Mouse (Mus musculus) layer of hippocampus, adult 18-20 months (tissue): ENCODE measurements around the gene Snrnp70. TPM values are rescaled to one million over a fixed set of nuclear protein-coding genes. Genes with fewer than 3 reads are reported as not detected.

Source experiments
- DNase-seq, 2 experiments: peaks; one replicate each; pipeline ENCODE4 v3.0.0; 2022; ENCODE audit warnings: low spot score in 2 of 2
- long read RNA-seq: library from polyadenylated mRNA; stranded (forward); transcript quantifications from one replicate; pipeline ENCODE4 v2.0.0, GENCODE M21; 2021
- total RNA-seq, 2 experiments: library from RNA; stranded (reverse); gene quantifications; 2 replicates each; pipeline ENCODE4 v1.2.3; 2021

Gene Snrnp70
- total RNA-seq: 100 to 1,000 TPM; 364 to 405 TPM
- long read RNA-seq, full-length matches to known transcripts: 24 of 60 reads
- long read RNA-seq, partial matches to known transcripts: 13 of 60 reads
- long read RNA-seq, other reads (novel, unspliced or antisense): 23 of 60 reads

GRCm38 (mm10) chr7:45395578-45396336 lies at the start of gene Snrnp70:
TSS of gene Snrnp70 (minus strand) at chr7:45395742.
- peak; percentile 100 for DNase-seq

GRCm38 (mm10) chr7:45443526-45444420 lies 48.2 kb upstream of the Snrnp70 start:
- no peak for DNase-seq

DNA sequence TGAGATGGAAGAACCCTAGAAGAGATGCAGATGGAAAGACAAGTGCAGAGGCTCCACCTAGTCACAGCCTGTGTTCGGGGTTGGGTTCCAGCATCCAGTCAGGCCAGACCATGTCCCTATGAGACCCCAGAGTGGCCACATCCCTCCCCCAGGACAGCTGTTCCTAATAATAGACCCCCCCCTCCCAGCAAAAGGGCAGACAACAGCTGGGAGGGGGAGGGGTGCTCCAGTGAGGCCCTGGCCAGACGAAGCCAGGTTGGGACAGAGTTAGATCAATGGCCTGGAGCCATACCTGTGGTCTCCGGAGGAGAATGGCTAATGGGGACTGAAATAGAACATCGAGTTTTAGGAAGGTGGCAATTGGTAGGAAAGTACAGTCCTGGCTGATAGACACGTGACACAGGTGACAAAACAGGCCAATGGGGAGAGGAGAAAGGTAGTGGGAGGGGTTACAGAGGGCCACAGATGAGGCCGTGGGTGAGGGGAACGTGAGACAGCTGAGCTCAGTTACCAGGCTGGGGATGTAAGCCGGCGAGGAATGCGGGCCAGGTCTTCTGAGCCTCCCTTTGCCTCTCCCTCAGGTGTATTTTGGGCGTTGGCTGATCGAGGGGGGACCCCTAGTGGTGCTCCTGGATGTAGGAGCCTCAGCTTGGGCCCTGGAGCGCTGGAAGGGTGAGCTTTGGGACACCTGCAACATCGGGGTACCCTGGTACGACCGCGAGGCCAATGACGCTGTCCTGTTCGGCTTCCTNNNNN lies 42.2 kb upstream of the Snrnp70 start, which contains the start of gene Ruvbl2:
Gene Ruvbl2 (minus strand): TSS at position 576 of the 756 bp plus-strand sequence.
- DNase-seq: no peak

DNA sequence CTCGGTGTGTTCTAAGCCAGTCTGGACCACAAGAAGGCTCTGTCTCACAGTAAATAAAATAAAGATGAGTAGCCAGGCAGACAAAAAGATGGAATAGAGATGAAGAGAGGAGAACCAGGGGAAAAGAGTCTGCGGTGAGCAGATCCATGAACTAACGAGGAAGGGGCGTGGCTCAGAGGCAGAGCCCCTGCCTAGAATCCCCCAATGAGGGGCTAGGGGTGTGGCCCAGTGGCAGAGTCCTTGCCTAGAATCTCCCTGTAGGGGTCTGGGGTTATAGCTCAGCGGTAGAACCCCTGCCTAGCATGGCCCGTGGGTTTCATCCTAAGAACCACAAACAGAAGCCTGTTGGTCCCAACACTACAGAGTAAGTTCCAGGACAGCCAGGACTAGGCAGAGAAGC lies 41.5 kb upstream of the Snrnp70 start:
- DNase-seq: no peak

GRCm38 (mm10) chr7:45436444-45436843 lies 40.9 kb upstream of the Snrnp70 start:
- no peak for DNase-seq

DNA sequence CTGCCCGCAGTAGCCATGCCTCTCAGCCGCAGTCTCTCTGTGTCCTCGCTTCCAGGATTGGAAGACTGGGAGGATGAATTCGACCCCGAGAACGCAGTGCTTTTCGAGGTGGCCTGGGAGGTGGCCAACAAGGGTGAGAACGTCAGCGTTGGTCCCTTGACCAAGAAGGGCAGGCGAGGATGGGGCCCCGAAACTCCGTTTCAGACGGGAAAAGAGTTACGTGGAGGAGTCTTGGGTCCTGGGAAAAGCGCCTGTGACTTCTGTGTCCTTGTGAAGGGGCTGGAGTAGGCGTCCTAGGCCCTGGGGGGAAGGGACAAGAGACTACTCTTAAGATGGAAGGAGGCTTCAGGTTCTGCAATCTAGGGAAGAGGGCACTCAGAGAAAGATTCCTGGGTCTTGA lies 39.5 kb upstream of the Snrnp70 start:
- DNase-seq: no peak

- DNase-seq: peak; percentile 100
Observed at GRCm38 (mm10) chr7:45434203-45435015, 38.9 kb upstream of the Snrnp70 start, which contains the start of gene Gys1. TSS of gene Gys1 (plus strand) at chr7:45434844.

GRCm38 (mm10) chr7:45433835-45434202 lies 38.3 kb upstream of the Snrnp70 start:
- no peak for DNase-seq

DNA sequence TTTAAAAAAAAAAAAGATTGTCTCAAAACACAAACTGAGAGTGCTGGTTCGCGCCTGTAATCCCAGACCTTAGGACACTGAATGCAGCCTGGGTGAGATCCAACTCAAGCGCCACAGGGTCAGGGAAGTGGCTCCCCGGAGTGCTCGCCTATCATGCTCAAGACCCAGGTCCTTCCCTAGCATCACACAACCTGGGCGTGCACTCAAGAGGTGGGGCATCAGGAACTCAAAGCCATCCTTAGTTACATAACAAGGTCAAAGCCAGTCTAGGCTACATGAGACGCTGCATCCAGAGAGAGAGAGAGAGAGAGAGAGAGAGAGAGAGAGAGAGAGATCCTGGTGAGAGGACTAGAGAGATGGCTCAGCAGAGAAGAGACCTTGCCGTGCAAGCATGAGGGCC lies 31.0 kb upstream of the Snrnp70 start:
- no peak for DNase-seq

- no peak for DNase-seq
Observed at GRCm38 (mm10) chr7:45421194-45421593, 25.7 kb upstream of the Snrnp70 start.

GRCm38 (mm10) chr7:45420615-45420919 lies 25.0 kb upstream of the Snrnp70 start, which contains the start of gene Lhb:
TSS of gene Lhb (plus strand) at chr7:45420820.
- DNase-seq: no peak

DNA sequence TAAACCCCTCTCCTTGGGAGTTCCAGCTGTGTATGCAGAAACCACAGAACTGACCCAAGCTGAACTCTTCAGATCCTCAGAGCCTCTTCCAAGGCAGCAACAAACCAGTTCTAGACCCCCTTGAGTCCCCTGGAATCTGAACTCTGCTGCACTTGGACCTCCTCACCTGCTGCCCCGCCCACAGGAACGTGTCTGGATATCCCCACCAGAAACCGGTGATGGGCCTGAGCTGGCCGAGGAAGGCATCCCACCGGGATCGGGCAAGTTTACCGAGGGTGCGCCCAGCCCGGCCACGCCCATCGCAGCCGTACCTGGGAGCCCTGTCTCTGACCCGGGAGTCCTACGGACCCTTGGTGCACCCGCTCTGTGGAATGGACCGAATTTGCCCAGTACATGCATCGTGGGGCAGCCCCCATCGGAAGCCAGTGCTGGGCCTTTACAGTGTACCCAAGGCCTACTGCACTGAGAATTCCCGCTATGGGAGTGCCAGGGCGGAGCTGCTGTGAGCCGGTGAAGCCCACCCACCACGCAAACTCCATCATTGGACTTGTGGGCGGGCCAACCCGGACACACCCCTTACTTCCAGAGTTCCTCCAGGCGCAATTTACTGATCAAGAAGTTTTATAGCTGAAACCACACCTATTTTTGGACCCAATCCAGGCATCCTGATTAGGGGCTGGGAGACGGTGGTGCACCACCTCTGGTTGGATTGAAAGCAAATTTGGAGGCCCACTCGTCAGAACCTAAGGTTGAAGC lies 24.5 kb upstream of the Snrnp70 start:
- no peak for DNase-seq

GRCm38 (mm10) chr7:45417962-45418492 lies 22.5 kb upstream of the Snrnp70 start:
- no peak for DNase-seq

DNA sequence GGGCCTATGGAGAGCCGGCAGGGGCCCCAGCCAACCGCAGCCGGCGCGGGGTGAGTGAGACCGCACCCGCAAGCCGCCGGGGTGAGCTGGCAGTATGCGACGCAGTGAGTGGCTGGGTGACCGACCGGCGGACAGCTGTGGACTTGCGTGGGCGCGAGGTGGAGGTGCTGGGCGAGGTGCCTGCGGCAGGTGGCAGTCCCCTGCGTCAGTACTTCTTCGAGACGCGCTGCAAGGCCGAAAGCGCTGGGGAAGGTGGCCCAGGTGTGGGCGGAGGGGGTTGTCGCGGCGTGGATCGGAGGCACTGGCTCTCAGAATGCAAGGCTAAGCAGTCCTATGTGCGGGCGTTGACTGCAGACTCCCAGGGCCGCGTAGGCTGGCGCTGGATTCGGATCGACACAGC lies 20.1 kb upstream of the Snrnp70 start:
- DNase-seq: peak in 1 of 2 experiments; percentile 35

DNA sequence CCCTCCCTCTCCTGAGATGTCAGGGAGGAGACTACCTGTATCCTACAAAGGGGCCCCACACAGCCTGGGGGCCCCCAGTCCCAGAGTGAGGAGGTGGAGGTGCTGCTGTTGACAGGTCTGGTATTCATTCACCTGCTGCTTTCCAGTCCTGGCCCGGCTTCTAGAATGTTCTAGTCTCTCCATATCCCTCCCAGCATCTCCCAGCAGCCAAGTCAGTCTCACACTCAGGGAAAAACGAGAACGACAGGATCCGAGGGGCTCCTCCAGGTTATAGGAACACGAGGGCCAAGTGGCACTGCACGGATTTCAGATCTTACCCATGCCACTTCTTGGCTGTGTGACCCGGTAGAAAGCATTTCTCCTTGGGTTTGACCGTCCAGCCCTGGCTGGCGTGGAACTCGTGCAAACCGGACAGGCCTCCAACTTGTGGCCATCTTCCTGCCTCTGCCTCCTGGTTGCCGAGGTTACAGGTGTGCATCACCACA lies 19.2 kb upstream of the Snrnp70 start:
- DNase-seq: no peak

- no peak for DNase-seq
Observed at GRCm38 (mm10) chr7:45413864-45414739, 18.6 kb upstream of the Snrnp70 start.

GRCm38 (mm10) chr7:45413113-45413863 lies 17.7 kb upstream of the Snrnp70 start, which contains the start of gene Ntf5:
TSS of gene Ntf5 (plus strand) at chr7:45413695.
- DNase-seq: no peak
